Mouse (Mus musculus) C2C12 (cell line): ENCODE results near the gene Idua.

Experiments
- CEBPB ChIP-seq: IDR thresholded peaks from one replicate; pipeline ENCODE4 v1.6.1; 2011; ENCODE audit warnings: low read depth, mild to moderate bottlenecking, control low read depth, moderate library complexity
- CTCF ChIP-seq: IDR thresholded peaks from one replicate; pipeline ENCODE4 v1.5.1; 2011; ENCODE audit not compliant: control insufficient read depth, insufficient read depth, insufficient read length
- MAX ChIP-seq: IDR thresholded peaks from one replicate; pipeline ENCODE4 v1.6.1; 2011; ENCODE audit warnings: mild to moderate bottlenecking, control low read depth
- MYOG ChIP-seq: IDR thresholded peaks from one replicate; pipeline ENCODE4 v1.6.1; 2011; ENCODE audit not compliant: control insufficient read depth, insufficient read length; ENCODE audit errors: extremely low read depth
- USF1 ChIP-seq: IDR thresholded peaks from one replicate; pipeline ENCODE4 v1.6.1; 2011; ENCODE audit warnings: low read depth, mild to moderate bottlenecking, control low read depth, moderate library complexity

GRCm38 (mm10) chr5:108665066-108665465 is 4.9 kb downstream of the Idua start:
- TF ChIP-seq CTCF (no peak), MAX (no peak), CEBPB (no peak), MYOG (no peak), USF1 (no peak)
